Mouse (Mus musculus) CD8-positive naive resting alpha-beta T cell, adult 2 months (primary cell): ENCODE data around the gene Necab2.

Source experiments
- DNase-seq, 2 experiments: peaks; one replicate each; pipeline ENCODE4 v3.0.0; 2022; ENCODE audit warnings: low read depth in 2 of 2, low spot score in 2 of 2

The Necab2 gene

DNA sequence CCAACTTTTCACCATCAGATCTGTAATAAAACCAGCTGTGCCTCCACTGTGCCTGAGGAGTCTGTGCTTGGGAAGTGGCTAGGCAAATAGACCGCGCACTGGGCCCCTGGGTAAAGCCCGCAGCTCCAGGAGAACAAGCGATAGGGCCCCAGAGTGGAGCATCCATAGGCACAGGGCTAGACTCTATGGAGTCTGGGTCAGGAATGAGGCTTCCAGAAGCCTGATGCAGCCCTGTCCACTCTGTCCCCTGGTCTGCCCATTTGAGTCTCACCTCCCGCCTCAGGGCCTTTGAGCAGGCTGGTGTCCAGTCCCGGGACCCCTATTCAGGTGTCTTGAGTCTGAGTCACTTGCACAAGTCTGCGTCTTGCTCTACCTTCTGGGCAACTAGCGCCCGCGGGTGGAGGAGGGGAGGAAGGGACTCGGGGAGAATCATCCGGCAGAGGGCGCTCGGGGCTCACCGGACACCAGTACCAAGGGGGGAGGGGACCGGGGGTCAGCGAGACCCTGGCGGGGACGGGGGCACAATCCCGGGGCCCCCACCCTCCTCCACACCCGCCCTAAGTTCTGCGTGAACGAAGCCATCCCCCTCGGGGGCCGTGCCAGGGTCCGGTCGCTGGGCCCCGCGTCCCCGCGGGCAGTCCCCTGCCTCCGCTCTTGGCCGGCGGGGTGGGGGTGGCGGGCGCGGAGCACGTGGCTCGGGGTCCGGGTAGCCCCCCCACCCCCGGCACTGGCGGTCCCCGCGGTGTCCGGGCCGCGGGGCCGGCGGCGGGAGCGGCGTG, at the start of gene Necab2:
Necab2 (plus strand) TSS at position 509 of the 779 bp plus-strand sequence.
- peak; percentile 50 to 61 for DNase-seq

DNA sequence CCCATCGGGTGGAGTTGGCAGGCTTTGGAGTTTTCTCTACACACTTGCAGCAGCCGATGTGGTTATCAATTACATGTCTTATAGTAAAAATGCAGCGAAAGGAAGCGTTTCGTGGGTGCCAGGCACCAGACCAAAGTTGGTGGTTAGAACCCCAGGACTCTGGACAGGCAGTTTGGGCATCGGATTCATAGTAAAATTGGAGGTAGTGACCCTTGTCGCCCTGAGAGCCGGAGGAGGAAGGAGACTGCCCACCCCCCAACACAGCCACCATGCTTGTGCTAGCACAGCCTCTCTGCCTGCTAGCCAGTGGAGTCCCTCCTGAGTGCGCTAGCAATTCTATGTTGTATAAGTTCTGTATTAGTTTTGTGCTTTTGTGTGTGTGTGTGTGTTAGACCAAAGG, 48.0 kb upstream of the Necab2 start:
- no peak for DNase-seq

DNA sequence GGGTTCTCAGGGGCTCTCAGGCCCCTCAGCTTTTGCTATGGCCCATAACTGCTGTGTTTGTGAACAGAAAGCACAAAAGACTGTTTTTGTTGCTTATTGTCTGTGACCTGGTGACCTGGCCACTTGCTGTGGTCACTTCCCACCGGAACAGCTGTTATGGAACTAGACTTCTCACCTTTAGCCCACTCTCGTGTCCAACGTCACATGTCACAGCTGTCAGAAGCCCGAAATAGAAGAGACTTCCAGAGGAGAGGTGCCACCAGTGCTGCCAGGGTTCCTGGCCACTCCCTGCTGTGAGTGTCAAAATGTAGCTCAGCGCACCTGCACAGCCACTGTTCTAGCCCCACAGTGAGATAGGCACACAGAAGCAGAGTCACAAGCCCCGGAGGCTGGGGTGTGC, 47.3 kb upstream of the Necab2 start:
- no peak for DNase-seq

DNA sequence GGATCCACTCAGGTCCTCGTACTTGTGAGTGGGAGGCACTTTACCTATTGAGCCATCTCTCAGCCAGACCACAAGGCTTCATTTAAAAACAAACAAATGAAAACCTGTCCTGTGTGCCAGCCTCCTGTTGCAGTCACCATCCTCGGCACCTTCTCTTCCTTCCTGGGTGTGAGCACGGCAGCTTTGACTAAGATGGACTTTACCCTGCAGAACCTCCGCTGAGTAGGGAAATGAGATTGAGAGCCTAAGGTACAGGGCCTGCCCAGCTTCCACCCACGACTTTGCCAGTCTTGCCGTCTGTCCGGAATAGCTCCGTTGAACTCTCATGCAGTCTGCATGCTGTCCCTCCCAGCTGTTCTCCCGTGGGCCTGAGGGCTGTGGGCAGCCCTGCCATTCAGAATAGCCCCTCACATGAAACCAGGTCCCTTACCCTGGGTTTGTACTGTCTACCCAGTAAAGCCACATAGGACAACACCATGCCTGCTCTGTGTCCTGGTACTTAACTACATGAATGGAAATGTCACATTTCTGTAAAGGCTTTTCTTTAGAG, 46.3 kb upstream of the Necab2 start:
- DNase-seq: no peak

DNA sequence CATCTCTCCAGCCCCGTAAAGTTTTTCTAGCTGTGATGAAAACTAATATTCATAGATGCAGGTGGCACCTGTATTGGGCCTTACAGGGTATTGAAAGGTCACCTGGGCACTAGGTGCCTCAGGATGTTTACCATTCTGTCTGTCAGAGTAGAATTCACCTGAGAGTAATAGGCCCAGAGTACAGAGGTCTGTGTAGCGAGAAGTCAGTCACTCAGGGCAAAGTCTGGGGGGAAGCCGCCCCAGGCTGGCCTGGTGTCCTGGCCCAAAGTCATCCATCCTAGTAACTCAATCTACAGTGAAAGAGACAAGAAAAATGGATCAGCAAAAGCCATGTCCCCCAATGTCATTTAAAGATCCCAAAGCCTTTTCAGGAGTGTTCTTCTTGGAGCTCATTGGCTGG, 45.6 kb upstream of the Necab2 start:
- DNase-seq: no peak

DNA sequence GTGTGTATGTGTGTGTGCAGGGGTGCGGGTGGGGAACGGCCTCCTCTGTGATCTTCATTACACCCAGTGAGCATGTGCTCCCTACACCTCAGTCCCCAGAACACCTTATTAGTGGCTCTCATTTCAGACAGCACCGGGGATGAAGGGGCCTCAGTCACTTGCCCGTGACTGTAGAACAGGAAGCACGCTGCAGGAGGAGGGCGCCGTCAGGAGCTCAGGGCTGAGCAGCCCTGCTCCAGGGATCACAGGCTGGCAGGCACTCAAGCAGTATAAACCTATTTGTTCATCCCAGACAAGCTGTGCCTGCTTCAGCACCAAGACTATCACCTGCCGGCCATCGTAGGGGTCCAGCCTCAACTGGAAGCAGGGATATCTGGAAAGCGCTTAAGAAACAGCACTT, 42.6 kb upstream of the Necab2 start:
- DNase-seq: no peak

DNA sequence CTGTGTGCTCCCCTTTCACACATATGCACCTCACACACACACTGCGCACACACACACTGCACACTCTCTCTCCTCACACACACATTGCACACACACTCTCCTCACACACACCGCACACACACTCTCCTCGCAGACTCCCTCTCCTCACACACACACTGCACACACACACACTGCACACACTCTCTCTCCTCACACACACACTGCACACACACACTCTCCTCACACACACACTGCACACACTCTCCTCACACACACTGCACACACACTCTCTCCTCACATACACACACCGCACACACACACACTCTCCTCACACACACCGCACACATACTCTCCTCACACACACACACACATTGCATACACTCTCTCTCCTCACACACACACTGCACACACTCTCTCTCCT, 41.9 kb upstream of the Necab2 start:
- no peak for DNase-seq

DNA sequence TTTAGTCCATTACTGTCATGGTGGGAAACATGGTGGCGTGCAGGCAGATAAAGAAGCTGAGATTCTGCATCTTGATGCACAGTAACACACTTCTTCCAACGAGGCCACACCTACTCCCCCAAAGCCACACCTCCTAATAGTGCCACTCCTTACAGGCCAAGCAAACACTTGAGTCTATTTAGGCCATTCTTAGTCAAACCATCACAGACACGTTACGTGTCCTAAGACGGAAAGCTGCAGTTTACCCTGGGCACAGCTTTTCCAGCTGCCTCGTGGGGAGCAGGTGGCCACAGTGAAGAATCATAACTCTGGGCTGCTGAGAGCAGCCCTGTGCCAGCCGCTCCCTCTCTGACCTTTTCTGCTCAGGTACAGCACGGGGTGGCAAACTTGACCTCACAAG, 38.2 kb upstream of the Necab2 start:
- no peak for DNase-seq

DNA sequence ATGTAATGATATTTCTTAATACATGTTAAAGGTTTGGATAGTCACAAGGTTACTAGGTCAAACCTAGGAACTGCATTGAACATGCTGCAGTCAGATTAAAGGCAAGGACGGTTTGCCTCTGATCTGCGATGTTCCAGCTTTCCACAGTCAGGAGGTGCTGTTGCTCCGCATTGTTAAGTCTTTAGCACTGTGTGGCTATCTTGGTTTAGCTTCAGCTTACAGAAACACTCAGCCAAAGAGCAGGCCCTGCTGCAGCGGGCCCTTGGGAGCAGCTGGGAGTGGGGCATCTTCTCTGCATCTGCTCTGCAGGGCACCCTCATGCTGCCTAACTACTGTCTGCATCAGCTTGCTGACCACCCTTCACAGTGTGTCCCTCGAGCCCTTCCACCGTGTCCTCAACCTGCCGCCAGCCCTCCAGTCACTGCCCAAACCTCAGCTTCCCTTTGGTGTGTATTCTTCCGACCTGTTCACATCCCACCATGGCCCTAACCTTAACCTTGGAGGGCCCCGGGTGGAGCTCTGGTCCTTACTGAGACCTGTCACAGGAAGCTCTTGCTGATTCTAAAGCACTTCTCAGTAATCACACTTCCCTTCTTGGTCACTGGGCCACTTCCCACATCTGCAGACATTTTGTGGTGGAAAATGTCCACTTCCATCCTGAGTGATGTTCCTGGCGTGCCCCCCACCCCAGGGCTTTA, 34.3 kb upstream of the Necab2 start:
- no peak for DNase-seq

DNA sequence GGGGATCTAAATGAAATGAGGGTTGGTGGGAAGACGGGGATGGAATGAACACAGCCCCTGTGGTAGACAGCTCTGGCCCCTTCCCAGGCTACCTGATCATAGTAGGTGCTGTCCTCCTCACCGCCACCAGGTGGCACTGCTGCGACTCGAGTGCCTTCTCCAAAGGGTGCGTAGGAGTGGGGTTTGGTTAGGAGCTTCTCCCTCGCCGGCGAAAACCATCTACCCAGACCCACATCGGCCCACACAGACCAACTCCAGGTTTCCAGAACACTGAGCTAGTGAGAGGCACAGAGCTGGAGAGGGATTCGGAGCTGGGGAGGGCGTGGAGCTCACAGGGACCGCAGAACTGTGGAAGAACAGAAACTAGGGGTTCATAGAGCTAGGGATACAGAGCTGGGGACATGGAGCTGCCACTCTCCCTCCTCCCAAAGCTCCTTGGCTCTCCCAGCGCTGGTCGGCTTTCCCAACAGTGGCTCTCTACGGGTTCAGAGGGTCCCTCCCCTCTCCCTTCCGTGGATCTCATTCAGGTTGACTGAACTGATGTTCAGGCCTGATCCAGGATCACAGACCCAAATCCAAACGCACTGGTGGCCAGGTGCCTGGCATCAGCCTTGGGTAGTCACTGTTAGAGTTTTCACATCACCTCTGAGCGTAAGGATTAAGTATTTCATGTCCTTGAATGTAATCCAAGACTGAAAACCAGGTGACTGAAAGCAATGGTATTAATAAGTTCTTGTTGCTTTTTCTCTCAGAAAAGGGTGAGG, 33.6 kb upstream of the Necab2 start:
- peak; percentile 63 to 70 for DNase-seq

DNA sequence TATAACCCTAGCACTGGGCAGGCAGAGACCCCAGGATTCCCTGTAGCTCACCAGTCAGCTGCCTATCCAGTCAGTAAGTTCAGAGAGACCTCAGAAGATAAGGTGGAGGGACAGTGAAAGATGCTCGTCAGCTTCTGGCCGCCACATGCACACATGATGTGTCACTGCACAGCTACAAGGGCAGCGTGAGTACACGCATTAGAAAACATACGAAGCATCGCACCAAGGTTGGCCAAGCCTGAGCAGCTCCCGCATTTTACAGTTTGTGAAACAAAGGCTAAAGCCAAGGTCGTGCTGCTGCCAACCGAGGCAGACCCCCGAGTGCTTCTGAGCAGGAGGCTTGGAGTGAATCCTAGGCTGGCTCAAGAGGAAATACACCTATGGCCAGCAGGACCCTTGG, 32.9 kb upstream of the Necab2 start:
- no peak for DNase-seq

DNA sequence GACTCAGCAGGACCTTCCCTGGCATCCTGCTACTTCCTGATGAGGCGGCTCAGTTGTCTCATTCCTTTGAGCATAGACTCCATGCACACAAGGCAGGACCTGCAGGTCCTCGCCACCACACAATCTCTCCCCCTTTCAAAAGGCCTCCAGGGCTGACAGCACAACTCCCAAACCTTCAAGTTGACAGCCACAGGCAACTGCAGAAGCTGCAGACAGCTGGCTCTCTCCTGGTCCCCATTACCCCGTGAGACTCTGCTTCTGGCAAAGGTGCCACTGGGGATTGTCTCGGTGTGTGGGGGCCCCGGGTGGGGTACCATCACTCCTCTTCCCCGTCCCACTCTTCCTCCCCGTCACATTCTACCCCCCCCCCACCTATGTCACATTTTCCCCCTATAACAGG, 26.2 kb upstream of the Necab2 start:
- no peak for DNase-seq

DNA sequence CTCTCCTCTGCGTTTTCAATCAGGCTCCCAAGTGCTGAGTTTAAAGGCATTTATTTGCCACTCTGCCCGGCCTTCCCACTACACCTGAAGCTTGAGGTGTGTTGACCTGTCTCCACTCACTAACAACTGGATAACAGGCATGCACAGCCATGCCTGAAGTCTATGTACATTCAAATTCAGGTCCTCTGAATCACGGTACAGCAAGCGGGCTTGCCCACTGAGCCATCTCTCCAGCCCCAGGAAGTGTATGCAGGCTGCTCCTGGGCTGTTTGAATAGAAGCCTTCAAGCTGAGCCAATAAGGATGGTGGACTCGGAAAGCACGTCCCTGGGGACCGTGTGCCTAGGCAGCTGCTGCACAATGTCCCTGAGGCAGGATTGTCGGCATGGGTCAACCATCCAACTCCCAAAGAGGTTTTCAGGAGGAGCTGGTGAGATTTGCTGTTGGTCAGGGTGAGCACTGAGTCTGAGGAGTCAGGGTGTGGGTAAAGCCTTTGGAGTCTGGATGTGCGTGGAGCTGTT, 24.9 kb upstream of the Necab2 start:
- DNase-seq: no peak

DNA sequence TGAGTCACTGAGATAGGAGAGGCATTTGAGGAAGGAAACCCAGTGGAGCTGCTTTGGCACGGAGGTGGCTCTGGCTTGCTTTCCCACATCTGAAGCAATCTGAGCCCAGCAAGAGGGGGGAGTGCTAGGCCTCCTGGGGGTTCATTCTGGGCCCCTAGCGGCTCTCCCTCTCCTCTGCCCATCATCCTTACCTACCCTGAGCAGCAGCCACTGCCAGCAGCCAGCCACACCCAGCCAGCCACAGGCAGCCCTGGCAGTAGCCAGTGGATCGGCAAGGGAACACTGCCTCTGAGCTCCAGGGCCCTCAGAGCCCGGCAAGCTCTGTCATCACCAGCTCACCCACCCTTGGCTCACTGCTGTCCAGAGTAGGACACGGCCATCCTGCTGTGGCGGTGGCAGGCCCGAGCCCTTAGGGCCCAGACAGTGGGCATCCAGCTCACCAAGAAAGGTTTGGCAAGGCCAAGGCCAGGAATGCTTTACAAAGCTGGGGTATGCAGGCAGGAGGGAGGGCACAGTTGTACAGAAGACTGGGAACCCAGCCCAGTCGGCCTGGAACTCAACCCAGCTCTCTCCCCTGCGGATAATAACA, 24.3 kb upstream of the Necab2 start:
- DNase-seq: peak; percentile 35 to 60

DNA sequence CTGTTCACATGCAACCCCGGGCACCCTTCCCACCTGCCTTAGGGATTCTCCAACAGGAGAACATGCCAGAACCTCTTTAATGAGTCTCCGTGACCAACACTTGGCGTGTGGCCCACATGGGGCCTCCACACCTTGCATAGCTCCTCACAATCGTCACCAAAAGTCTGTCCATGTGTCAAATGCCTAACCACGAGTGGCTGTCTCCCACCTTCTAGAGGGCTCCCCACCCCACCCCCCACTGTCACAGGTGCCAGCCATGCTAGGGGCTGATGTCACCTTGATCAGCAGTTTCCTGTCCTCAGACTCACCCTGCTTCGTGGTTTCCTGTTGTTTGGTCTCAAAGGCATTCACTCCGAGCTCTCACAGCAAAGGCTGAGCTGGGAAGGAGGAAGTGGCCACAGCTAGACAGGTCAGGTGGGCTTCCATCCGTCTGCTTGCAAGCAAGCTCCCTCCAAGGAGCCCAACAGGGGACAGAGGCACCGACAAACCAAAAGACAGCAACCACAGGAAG, 22.8 kb upstream of the Necab2 start:
- DNase-seq: peak; percentile 90 to 93

DNA sequence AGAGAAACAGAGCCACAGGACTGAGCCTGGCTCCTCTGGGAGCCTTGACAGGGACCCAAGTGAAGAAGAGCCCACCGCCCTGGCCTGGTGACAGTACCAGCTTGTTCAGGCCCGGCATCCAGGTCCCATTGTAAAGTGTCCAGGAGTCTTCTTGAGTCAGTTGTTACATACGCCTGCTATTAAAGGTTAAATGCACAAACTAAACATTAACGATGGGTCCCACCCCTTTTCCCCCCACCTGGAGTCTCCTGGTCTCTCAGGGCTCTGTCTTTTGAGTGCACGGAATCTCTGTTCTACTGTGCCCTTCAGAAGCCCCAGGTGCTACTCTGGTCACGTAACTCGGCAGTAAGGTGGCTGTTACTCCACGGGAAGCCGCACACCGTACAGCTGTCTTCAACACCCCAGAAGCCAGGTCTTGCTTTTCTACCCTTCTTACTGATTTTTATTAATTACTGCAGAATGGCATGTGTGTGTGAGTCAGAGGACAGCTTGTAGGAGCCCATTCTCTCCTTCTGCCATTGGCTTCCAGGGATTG, 22.3 kb upstream of the Necab2 start:
- DNase-seq: peak in 1 of 2 experiments; percentile 32

DNA sequence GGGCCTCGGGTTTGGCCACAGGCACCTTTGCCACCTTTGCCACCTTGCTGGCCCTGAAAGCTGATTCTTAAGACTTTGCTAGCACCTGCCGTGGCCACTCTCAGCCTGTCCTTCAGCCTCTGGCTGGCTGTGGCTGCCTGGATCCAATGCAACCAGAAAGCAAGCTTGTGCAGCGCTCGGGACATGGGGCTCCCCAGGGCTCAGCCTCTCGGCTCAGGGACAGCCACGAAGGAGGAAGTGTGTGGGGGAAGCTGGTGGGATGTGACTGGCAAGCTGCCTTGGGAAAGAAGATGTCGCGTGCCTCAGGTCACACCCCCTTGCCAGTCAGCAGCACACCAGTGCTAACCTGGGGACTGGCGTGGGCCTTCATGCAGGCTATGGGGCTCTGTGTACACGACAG, 21.8 kb upstream of the Necab2 start:
- DNase-seq: peak in 1 of 2 experiments; percentile 23

DNA sequence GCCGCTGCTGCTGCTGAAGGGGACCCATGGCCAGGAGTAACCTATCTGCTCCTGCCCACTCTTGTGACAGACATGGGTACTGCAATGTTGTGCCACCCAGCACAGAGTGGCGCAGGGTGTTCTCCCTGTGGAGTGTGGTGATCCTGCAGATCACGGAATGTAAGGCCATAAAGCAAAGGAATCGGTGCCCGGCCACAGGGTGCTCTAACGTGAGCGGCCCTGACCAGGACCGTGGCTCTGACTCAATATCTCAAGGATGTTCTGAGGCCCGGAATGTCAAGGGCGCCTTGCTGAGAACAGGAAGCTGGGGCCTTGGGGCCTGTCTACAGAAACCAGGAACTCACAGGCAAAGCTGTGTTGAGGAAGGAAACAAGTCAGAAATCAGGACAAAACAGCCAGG, 21.0 kb upstream of the Necab2 start:
- DNase-seq: peak; percentile 27 to 48

DNA sequence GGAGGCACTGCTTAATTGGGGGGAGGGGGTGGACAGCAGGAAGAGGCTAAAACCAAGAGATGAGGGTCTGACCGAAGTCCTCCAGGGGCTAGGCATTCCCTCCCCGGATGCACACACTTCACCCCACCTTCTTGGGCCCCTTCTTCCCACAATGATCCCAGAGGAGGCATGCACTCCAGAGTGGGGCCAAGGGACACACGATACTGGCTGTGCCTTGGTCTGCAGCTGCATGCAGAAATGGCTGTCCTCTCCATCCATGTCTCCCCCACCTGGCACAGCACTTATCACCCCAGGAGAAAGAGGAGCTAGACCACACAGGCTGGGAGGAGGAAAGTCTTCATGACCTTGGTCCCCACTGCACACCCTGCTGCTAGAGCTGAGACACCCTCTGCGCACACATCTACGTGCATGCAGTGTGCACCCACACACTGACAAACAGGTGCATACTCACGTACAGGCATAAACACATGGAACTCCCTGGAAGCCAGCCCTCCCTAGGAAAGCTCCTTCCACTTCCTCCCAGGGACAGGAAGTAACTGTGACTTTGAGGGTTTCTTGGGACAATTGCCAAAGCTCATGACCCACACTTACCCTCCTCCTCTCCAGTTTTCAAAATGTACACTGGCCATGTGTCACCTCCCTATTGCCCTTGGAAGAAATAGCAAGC, 20.3 kb upstream of the Necab2 start:
- DNase-seq: no peak
